Mouse (Mus musculus) 3T3-L1 (cell line): Measurements from ENCODE around the gene Acot3.
"Not testable (repeated sequence)": the region's sequence is repeated elsewhere in the genome, so short reads cannot be mapped to it uniquely, and the experiment has no call there.

Experiments
- DNase-seq: peaks from one replicate; pipeline ENCODE4 v3.0.0-alpha.2; 2015; ENCODE audit warnings: low read depth, low spot score

Acot3 gene

GRCm38 (mm10) chr12:84051937-84052474 lies at the start of gene Acot3:
Gene Acot3, plus strand, starts transcription at chr12:84052144.
- DNase-seq = no peak

- DNase-seq = peak; percentile 14
These were observed 48.1 kb upstream of the Acot3 start for GRCm38 (mm10) chr12:84003866-84004265.

GRCm38 (mm10) chr12:84008251-84008650 lies 43.7 kb upstream of the Acot3 start:
- no peak for DNase-seq

GRCm38 (mm10) chr12:84008729-84009128 lies 43.2 kb upstream of the Acot3 start:
- DNase-seq = no peak

- DNase-seq = peak; percentile 55
These were observed 42.6 kb upstream of the Acot3 start, which contains the start of gene Acot1 for GRCm38 (mm10) chr12:84009171-84009965. Gene Acot1, plus strand, starts transcription at chr12:84009490.

- no peak for DNase-seq
These were observed 41.7 kb upstream of the Acot3 start for GRCm38 (mm10) chr12:84010201-84010600.

GRCm38 (mm10) chr12:84011251-84012040 lies 40.5 kb upstream of the Acot3 start:
- DNase-seq = peak; percentile 40

- no peak for DNase-seq
These were observed 38.8 kb upstream of the Acot3 start for GRCm38 (mm10) chr12:84013130-84013529.

GRCm38 (mm10) chr12:84013701-84014100 lies 38.2 kb upstream of the Acot3 start:
- no peak for DNase-seq

- peak; percentile 42 for DNase-seq
These were observed 31.4 kb upstream of the Acot3 start for GRCm38 (mm10) chr12:84020528-84020927.

- not testable (repeated sequence) for DNase-seq
These were observed 29.7 kb upstream of the Acot3 start for GRCm38 (mm10) chr12:84022266-84022665.

GRCm38 (mm10) chr12:84023052-84023745 lies 28.7 kb upstream of the Acot3 start:
- DNase-seq = no peak

GRCm38 (mm10) chr12:84025888-84026287 lies 26.1 kb upstream of the Acot3 start:
- DNase-seq = no peak

- DNase-seq = not testable (repeated sequence)
These were observed 23.6 kb upstream of the Acot3 start for GRCm38 (mm10) chr12:84028328-84028727.

- DNase-seq = not testable (repeated sequence)
These were observed 22.9 kb upstream of the Acot3 start for GRCm38 (mm10) chr12:84029043-84029442.

- DNase-seq = peak; percentile 91
These were observed 21.1 kb upstream of the Acot3 start for GRCm38 (mm10) chr12:84030659-84031332.

- no peak for DNase-seq
These were observed 19.1 kb upstream of the Acot3 start for GRCm38 (mm10) chr12:84032854-84033253.

- DNase-seq = not testable (repeated sequence)
These were observed 18.6 kb upstream of the Acot3 start for GRCm38 (mm10) chr12:84033302-84033701.

- DNase-seq = no peak
These were observed 17.8 kb upstream of the Acot3 start for GRCm38 (mm10) chr12:84034108-84034507.

- not testable (repeated sequence) for DNase-seq
These were observed 13.7 kb upstream of the Acot3 start, which contains the start of gene Acot4 for GRCm38 (mm10) chr12:84038241-84038640. Gene Acot4, plus strand, starts transcription at chr12:84038379.

- DNase-seq = not testable (repeated sequence)
These were observed 13.2 kb upstream of the Acot3 start, which contains the start of gene Gm49366 for GRCm38 (mm10) chr12:84038691-84039111. Gene Gm49366, plus strand, starts transcription at chr12:84038935.
